Mouse (Mus musculus): ENCODE data around the gene Bsdc1. TPM values are rescaled to one million over a fixed set of nuclear protein-coding genes. Genes with fewer than 3 reads are reported as not detected.

The Bsdc1 gene
- polyA plus RNA-seq (2012; fragmentation: generic; extraction: Trizol) = 22.9 TPM

GRCm38 (mm10) chr4:129461183-129461960, at the start of gene Bsdc1:
Gene Bsdc1, plus strand, starts transcription at chr4:129461581.
- Histone ChIP-seq H3K4me2 (ENCODE audit: low read depth) (peak within 1 kb of the TSS; percentile 98), H3K36me3 (ENCODE audit: control insufficient read depth, insufficient read depth) (no peaks in the 10 kb centered on the region), H3K79me2 (ENCODE audit: control insufficient read depth, insufficient read depth) (peaks cover 6% of the 10 kb centered on the region), H3ac (ENCODE audit: control insufficient read depth, insufficient read length) (peak within 1 kb of the TSS; percentile 37), H3K27me3 (ENCODE audit: control insufficient read depth, insufficient read depth, insufficient read length) (no peaks in the 10 kb centered on the region), H3K4me3 (peak within 1 kb of the TSS; percentile 42)
- TF ChIP-seq POLR2AphosphoS2 (IDR thresholded peaks at IDR 0.05; ENCODE audit: insufficient read length, low read depth) (peak; percentile 88), SRF (IDR thresholded peaks at IDR 0.05; ENCODE audit: control insufficient read depth, insufficient read length, low read depth) (peak; percentile 16), MAX (IDR thresholded peaks at IDR 0.05; ENCODE audit: low read depth) (peak; percentile 11), MYOD1 (IDR thresholded peaks at IDR 0.05; ENCODE audit: control insufficient read depth in 1 of 3, insufficient read length in 2 of 3, low read depth in 2 of 3) (no peak), POLR2A (IDR thresholded peaks at IDR 0.05; ENCODE audit: insufficient read length, low read depth) (peak; percentile 90), TCF3 (IDR thresholded peaks at IDR 0.05; ENCODE audit: insufficient read length, low read depth) (no peak)

- Histone ChIP-seq H3K4me2 (ENCODE audit: low read depth) (no peak overlapping the region), H3K27me3 (ENCODE audit: control insufficient read depth, insufficient read depth, insufficient read length) (no peaks in the 10 kb centered on the region), H3K36me3 (ENCODE audit: control insufficient read depth, insufficient read depth) (no peaks in the 10 kb centered on the region), H3ac (ENCODE audit: control insufficient read depth, insufficient read length) (no peak overlapping the region), H3K79me2 (ENCODE audit: control insufficient read depth, insufficient read depth) (no peaks in the 10 kb centered on the region), H3K4me3 (no peak overlapping the region)
- TF ChIP-seq MAX (IDR thresholded peaks at IDR 0.05; ENCODE audit: low read depth) (no peak), CEBPB (IDR thresholded peaks at IDR 0.05; ENCODE audit: insufficient read depth, poor library complexity, severe bottlenecking) (no peak), POLR2A (IDR thresholded peaks at IDR 0.05; ENCODE audit: insufficient read length, low read depth) (no peak), E2F4 (IDR thresholded peaks at IDR 0.05; ENCODE audit: insufficient read depth) (no peak), SRF (IDR thresholded peaks at IDR 0.05; ENCODE audit: control insufficient read depth, insufficient read length, low read depth) (no peak), REST (IDR thresholded peaks at IDR 0.05; ENCODE audit: insufficient read depth, insufficient read length) (no peak), TCF3 (IDR thresholded peaks at IDR 0.05; ENCODE audit: insufficient read length, low read depth) (no peak), USF1 (IDR thresholded peaks at IDR 0.05; ENCODE audit: low read depth) (no peak), POLR2AphosphoS2 (IDR thresholded peaks at IDR 0.05; ENCODE audit: insufficient read length, low read depth) (no peak), MYOD1 (IDR thresholded peaks at IDR 0.05; ENCODE audit: control insufficient read depth in 1 of 3, insufficient read length in 2 of 3, low read depth in 2 of 3) (no peak)
Measured at GRCm38 (mm10) chr4:129415892-129416291, 45.5 kb upstream of the Bsdc1 start.

GRCm38 (mm10) chr4:129416478-129416877, 44.9 kb upstream of the Bsdc1 start:
- Histone ChIP-seq H3K79me2 (ENCODE audit: control insufficient read depth, insufficient read depth) (no peaks in the 10 kb centered on the region), H3K4me3 (no peak overlapping the region), H3ac (ENCODE audit: control insufficient read depth, insufficient read length) (no peak overlapping the region), H3K27me3 (ENCODE audit: control insufficient read depth, insufficient read depth, insufficient read length) (no peaks in the 10 kb centered on the region), H3K4me2 (ENCODE audit: low read depth) (peak overlapping the region; percentile 49), H3K36me3 (ENCODE audit: control insufficient read depth, insufficient read depth) (no peaks in the 10 kb centered on the region)
- TF ChIP-seq CEBPB (IDR thresholded peaks at IDR 0.05; ENCODE audit: insufficient read depth, poor library complexity, severe bottlenecking) = peak; percentile 85
- TF ChIP-seq MYOD1 (IDR thresholded peaks at IDR 0.05; ENCODE audit: control insufficient read depth in 1 of 3, insufficient read length in 2 of 3, low read depth in 2 of 3) = peak in 1 of 3 experiments; percentile 21
- no peak for TF ChIP-seq TCF3 (IDR thresholded peaks at IDR 0.05; ENCODE audit: insufficient read length, low read depth)

GRCm38 (mm10) chr4:129418321-129418720, 43.1 kb upstream of the Bsdc1 start:
- no peak overlapping the region for H3ac ChIP-seq (ENCODE audit: control insufficient read depth, insufficient read length)

GRCm38 (mm10) chr4:129440340-129441063, 20.9 kb upstream of the Bsdc1 start, which contains the start of gene Zbtb8b:
Gene Zbtb8b, minus strand, starts transcription at chr4:129440853.
- H3K79me2 ChIP-seq (ENCODE audit: control insufficient read depth, insufficient read depth) = no peaks in the 10 kb centered on the region
- H3K4me3 ChIP-seq = no peak within 1 kb of the TSS
- H3K27me3 ChIP-seq (ENCODE audit: control insufficient read depth, insufficient read depth, insufficient read length) = peaks cover 26% of the 10 kb centered on the region
- TF ChIP-seq E2F4 (IDR thresholded peaks at IDR 0.05; ENCODE audit: insufficient read depth) (no peak), USF1 (IDR thresholded peaks at IDR 0.05; ENCODE audit: low read depth) (no peak), CEBPB (IDR thresholded peaks at IDR 0.05; ENCODE audit: insufficient read depth, poor library complexity, severe bottlenecking) (no peak), POLR2AphosphoS2 (IDR thresholded peaks at IDR 0.05; ENCODE audit: insufficient read length, low read depth) (no peak), SRF (IDR thresholded peaks at IDR 0.05; ENCODE audit: control insufficient read depth, insufficient read length, low read depth) (no peak), MYOG (IDR thresholded peaks at IDR 0.05; ENCODE audit: control insufficient read depth in 1 of 3, insufficient read depth in 1 of 3, insufficient read length in 2 of 3, low read depth in 2 of 3) (no peak), MYOD1 (IDR thresholded peaks at IDR 0.05; ENCODE audit: control insufficient read depth in 1 of 3, insufficient read length in 2 of 3, low read depth in 2 of 3) (no peak), TCF3 (IDR thresholded peaks at IDR 0.05; ENCODE audit: insufficient read length, low read depth) (no peak)
- no peak within 1 kb of the TSS for H3K4me2 ChIP-seq (ENCODE audit: low read depth)
- no peak within 1 kb of the TSS for H3ac ChIP-seq (ENCODE audit: control insufficient read depth, insufficient read length)
- no peaks in the 10 kb centered on the region for H3K36me3 ChIP-seq (ENCODE audit: control insufficient read depth, insufficient read depth)

More at GRCm38 (mm10) chr4:129418321-129418720, 43.1 kb upstream of the Bsdc1 start:
- H3K4me2 ChIP-seq (ENCODE audit: low read depth) = no peak overlapping the region
- no peaks in the 10 kb centered on the region for H3K79me2 ChIP-seq (ENCODE audit: control insufficient read depth, insufficient read depth)
- no peak for TF ChIP-seq MYOG (IDR thresholded peaks at IDR 0.05; ENCODE audit: control insufficient read depth in 1 of 3, insufficient read depth in 1 of 3, insufficient read length in 2 of 3, low read depth in 2 of 3)
- TF ChIP-seq CEBPB (IDR thresholded peaks at IDR 0.05; ENCODE audit: insufficient read depth, poor library complexity, severe bottlenecking) = no peak
- no peak for TF ChIP-seq E2F4 (IDR thresholded peaks at IDR 0.05; ENCODE audit: insufficient read depth)
- TF ChIP-seq POLR2AphosphoS2 (IDR thresholded peaks at IDR 0.05; ENCODE audit: insufficient read length, low read depth) = no peak
- TF ChIP-seq MYOD1 (IDR thresholded peaks at IDR 0.05; ENCODE audit: control insufficient read depth in 1 of 3, insufficient read length in 2 of 3, low read depth in 2 of 3) = no peak
- no peak for TF ChIP-seq SRF (IDR thresholded peaks at IDR 0.05; ENCODE audit: control insufficient read depth, insufficient read length, low read depth)
- no peak for TF ChIP-seq USF1 (IDR thresholded peaks at IDR 0.05; ENCODE audit: low read depth)
- TF ChIP-seq REST (IDR thresholded peaks at IDR 0.05; ENCODE audit: insufficient read depth, insufficient read length) = no peak
- no peak for TF ChIP-seq TCF12 (IDR thresholded peaks at IDR 0.05; ENCODE audit: insufficient read depth, poor library complexity, severe bottlenecking)
- TF ChIP-seq MAX (IDR thresholded peaks at IDR 0.05; ENCODE audit: low read depth) = no peak
- TF ChIP-seq TCF3 (IDR thresholded peaks at IDR 0.05; ENCODE audit: insufficient read length, low read depth) = no peak
- no peak for TF ChIP-seq POLR2A (IDR thresholded peaks at IDR 0.05; ENCODE audit: insufficient read length, low read depth)
- H3K36me3 ChIP-seq (ENCODE audit: control insufficient read depth, insufficient read depth) = no peaks in the 10 kb centered on the region
- H3K27me3 ChIP-seq (ENCODE audit: control insufficient read depth, insufficient read depth, insufficient read length) = no peaks in the 10 kb centered on the region
- no peak overlapping the region for H3K4me3 ChIP-seq
